Mouse (Mus musculus) brain, embryonic 14.5 days (tissue): ENCODE data around the gene Edem3. TPM values are rescaled to one million over a fixed set of nuclear protein-coding genes. Genes with fewer than 3 reads are reported as not detected.

Experiments used
- DNase-seq: peaks from one replicate; pipeline ENCODE4 v3.0.0-alpha.2; 2011; ENCODE audit warnings: low read depth
- CTCF ChIP-seq: fragments of 200-500 bp; IDR thresholded peaks from 2 replicates; pipeline ENCODE4 v1.5.1; 2012; ENCODE audit warnings: inconsistent platforms, mild to moderate bottlenecking, moderate library complexity, borderline replicate concordance; ENCODE audit not compliant: insufficient read depth, insufficient read length; ENCODE audit errors: extremely low read depth
- POLR2A ChIP-seq: fragments of 200-500 bp; IDR thresholded peaks from 2 replicates; pipeline ENCODE4 v1.6.1; 2012; ENCODE audit warnings: mild to moderate bottlenecking, inconsistent platforms, borderline replicate concordance; ENCODE audit not compliant: poor library complexity, insufficient read depth, insufficient read length, severe bottlenecking; ENCODE audit errors: extremely low read depth
- polyA plus RNA-seq: library from polyadenylated mRNA; depleted of rRNA; stranded (reverse); fragments of >200 nt; gene quantifications from 2 replicates; pipeline ENCODE4 v1.2.3, GENCODE M21; 2012; rRNA removed

Gene Edem3
- 17.0 and 24.1 TPM in 2 replicates for polyA plus RNA-seq

- DNase-seq = peak; percentile 100
- TF ChIP-seq CTCF (no peak), POLR2A (peak; percentile 91)
These were observed at the start of gene Edem3 for GRCm38 (mm10) chr1:151754881-151755659. Gene Edem3 (plus strand): TSS chr1:151755371.

DNA sequence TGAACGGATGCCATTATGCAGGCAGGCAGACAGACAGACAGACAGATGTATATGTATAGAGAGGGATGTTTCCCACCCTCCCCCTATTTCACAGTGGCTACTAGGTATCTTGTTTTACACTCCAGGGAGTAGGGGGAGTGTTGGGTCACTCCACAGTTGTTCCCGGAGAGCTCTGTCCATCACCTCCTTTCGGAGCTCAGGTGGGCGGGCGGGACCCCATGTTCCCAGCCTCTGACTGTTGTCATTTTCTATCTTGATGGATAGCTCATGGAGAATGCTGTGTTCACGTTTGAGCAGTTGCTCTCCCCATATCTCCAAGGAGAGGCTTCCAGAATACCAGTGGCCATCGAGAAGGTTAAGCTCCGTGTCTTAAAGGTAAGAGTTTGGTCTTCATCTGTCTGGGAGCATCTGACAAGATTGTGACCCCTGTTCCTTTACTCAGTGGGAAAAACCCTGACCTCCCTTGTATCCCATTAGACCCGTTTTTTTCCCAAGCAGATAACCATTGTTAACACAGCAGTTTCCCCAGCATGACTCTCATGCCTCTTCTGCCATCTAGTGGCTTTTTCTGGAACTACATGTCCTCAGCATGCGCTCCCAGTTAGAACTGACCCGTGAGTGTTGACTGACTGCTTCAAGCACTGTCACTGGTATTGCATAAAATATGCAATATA is 49.3 kb upstream of the Edem3 start:
- TF ChIP-seq CTCF = peak; percentile 91
- no peak for TF ChIP-seq POLR2A
- peak; percentile 88 for DNase-seq

DNA sequence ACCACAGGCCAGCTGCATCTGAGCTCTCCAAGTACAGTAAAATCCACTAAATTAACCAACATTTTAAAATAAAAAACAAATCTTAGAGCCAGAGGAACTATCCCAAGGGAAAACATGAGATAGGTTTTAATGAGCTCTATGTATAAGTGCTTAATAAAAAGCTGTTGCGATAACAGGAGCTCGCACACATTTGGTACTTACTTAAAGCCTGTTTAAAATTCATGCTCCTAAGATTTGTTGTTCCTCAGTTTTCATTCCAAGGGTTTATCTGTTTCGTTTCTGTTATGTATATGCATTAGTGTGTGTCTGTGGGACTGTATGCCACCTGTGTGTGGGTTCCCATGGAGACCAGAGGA is 48.8 kb upstream of the Edem3 start:
- DNase-seq = no peak
- TF ChIP-seq POLR2A (no peak), CTCF (no peak)

- TF ChIP-seq POLR2A = no peak
- TF ChIP-seq CTCF = no peak
- DNase-seq = peak; percentile 48
These were observed 46.0 kb upstream of the Edem3 start for GRCm38 (mm10) chr1:151708966-151709733.

- TF ChIP-seq CTCF (no peak), POLR2A (no peak)
- no peak for DNase-seq
These were observed 45.5 kb upstream of the Edem3 start for GRCm38 (mm10) chr1:151709734-151710022.

DNA sequence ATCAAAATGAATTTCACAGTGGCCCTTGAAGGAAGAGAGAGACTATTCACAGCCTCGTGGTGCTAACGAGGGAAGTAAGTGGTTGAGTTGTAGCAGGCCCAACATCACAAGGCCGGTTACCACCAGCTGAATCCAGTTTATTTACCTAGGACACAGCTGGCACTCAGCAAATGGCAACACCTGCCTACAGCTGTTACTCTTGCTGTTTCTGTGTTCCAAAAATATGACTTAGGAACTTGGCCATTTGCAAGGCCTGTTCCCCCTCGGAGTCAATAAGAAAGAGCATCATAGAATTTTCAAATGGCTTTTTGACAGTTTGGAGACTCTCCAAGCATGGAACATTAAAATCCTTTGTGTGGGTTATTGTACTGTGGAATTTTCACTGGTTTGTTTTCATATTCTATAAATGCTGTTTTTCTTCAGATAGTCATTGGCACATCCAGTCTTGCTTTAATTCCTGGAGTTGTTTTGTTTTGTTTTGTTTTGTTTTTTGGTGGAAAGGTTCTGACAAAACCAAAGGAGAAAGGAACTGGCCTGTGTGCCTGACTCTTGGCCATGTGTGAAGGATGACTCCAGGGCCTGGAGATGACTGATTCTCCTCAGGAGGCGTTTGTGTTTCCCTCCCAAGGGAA is 44.6 kb upstream of the Edem3 start:
- no peak for DNase-seq
- TF ChIP-seq POLR2A = no peak
- TF ChIP-seq CTCF = no peak

GRCm38 (mm10) chr1:151711062-151711461 is 44.1 kb upstream of the Edem3 start:
- TF ChIP-seq POLR2A (no peak), CTCF (no peak)
- no peak for DNase-seq

GRCm38 (mm10) chr1:151712664-151713063 is 42.5 kb upstream of the Edem3 start:
- DNase-seq = no peak
- TF ChIP-seq POLR2A (no peak), CTCF (no peak)

DNA sequence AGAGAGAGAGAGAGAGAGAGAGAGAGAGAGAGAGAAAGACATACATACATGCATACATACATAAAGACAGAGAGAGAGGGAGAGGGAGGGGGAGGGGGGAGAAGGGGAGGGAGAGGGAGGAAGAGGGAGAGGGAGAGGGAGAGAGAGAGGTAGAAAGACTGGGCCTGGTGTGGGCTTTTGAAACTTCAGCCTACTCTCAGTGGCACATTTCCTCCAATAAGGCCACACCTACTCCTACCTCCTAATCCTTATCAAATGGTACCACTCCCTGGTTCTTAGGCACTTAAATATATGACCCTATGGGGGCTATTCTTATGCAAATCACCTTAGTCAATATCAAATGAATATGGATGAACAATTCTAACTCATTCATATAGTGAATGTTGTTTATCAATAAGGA is 41.5 kb upstream of the Edem3 start:
- TF ChIP-seq POLR2A (no peak), CTCF (no peak)
- no peak for DNase-seq

DNA sequence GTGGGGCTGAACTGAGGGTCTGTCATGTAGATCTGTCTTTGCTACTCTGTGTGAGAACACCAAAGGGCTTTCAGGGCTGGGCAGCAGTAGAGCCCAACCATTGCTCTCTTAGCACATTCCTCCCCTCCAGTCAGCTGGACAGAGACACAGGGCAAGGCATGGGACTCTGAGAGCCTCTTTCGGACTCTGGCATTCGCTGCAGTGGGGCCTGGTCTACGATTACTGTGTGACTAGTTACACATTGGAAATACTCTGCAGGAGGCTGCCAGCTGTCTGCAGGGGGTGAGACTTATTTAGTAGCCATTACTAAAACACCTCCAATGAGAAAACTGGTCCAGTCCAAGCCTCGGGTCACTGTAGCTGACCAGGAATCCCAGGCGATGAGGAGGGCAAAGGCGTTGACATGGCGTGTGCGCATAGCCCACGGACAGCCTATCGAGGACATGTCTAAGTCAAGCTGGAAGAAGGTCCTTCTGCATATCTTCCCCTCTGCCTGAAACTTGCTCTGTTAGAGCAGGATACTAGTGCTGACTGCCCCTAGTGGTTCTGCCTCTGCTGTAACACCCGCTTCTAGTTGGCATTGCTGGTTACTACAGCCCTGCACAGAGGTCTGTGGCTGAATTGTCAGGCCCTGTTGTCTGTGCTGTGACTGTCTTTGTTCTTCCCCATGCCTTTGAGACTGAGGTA is 39.0 kb upstream of the Edem3 start:
- TF ChIP-seq POLR2A = no peak
- peak; percentile 50; the same call in 1 of the 2 replicates for TF ChIP-seq CTCF
- no peak for DNase-seq

- TF ChIP-seq CTCF = no peak
- TF ChIP-seq POLR2A = no peak
- no peak for DNase-seq
These were observed 37.5 kb upstream of the Edem3 start for GRCm38 (mm10) chr1:151717624-151718023.

DNA sequence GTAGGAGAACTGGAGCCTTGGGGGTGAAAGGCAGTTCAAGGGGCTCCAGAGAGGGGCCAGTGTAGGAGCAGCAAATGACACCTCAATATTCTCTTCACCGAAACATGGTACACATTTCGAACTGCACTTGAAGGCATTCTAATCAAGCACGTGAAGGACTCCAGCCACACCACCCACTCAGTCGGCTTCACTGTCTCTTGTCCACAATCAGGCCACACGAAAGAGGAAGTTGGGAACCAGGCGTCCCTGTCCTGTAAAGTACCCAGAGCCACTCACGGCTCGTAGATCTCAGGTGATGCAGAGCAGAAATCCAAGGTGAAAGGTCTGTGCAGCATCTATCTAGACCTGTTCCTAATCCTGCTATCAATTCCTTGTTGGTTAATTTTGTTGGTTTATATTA is 36.6 kb upstream of the Edem3 start:
- TF ChIP-seq CTCF (no peak), POLR2A (no peak)
- DNase-seq = no peak
